Mouse (Mus musculus): ENCODE results near the gene Utp15. TPM values are rescaled to one million over a fixed set of nuclear protein-coding genes. Genes with fewer than 3 reads are reported as not detected.

Gene Utp15
- polyA plus RNA-seq, 1 experiment, result 5.4 TPM

DNA sequence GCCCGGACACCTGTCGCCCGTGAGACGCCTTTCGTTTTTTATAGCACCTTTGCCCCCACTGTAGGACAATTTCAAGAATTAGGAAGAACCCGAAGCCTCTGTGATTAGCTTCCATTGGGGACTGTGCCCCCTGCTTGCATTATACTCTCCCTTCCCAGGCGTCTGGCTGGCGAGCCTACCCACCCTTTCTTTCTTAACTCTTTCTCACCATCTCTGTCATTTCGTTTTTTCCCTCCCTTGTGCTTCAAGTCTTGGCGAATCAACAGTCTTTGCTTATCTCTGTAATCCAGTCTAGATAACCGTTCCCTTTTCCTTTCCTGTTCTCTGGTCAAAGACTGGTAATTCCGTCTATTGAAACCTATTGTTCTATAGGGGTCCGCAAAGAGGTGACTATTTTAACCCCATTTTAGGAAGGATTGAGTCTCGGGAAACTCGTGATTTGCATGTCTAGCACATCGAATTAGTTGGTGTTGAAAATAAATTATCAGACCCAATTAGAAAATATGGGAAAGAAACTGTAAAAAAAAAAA, 682 bp upstream of the Utp15 start:
- under 1% methylated on average over 16 of the region's 16 CpGs for WGBS
- no peak for DNase-seq (ENCODE audit: low read depth, low spot score)

GRCm38 (mm10) chr13:98254921-98255320, 7.9 kb downstream of the Utp15 start:
- DNase-seq (ENCODE audit: low read depth, low spot score), result no peak
- WGBS, result 75% methylated on average over 9 of the region's 9 CpGs

GRCm38 (mm10) chr13:98249594-98249993, 13.2 kb downstream of the Utp15 start:
- 83% methylated on average over 10 of the region's 10 CpGs for WGBS

DNA sequence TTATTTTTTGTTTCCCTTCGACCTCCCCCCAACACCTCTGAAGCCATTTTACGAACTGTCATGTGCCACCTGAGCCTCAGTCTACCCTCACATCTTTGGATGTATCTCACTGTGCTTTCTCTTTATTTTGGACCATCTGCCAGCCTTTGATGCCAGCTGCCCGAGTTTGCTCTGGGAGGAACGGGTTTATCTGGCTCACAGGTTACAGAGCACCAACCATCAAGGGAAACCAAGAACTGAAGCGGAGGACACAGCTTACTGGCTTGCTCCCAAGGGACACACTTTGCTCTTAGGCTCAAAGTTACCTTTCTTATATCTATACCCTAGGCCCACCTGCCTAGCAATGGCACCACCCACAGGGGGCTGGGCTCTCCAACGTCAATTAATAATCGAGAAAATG, 17.5 kb downstream of the Utp15 start:
- DNase-seq (ENCODE audit: low read depth, low spot score), result no peak
- 58% methylated on average over 7 of the region's 7 CpGs for WGBS

More at GRCm38 (mm10) chr13:98249594-98249993, 13.2 kb downstream of the Utp15 start:
- DNase-seq (ENCODE audit: low read depth, low spot score), result no peak

DNA sequence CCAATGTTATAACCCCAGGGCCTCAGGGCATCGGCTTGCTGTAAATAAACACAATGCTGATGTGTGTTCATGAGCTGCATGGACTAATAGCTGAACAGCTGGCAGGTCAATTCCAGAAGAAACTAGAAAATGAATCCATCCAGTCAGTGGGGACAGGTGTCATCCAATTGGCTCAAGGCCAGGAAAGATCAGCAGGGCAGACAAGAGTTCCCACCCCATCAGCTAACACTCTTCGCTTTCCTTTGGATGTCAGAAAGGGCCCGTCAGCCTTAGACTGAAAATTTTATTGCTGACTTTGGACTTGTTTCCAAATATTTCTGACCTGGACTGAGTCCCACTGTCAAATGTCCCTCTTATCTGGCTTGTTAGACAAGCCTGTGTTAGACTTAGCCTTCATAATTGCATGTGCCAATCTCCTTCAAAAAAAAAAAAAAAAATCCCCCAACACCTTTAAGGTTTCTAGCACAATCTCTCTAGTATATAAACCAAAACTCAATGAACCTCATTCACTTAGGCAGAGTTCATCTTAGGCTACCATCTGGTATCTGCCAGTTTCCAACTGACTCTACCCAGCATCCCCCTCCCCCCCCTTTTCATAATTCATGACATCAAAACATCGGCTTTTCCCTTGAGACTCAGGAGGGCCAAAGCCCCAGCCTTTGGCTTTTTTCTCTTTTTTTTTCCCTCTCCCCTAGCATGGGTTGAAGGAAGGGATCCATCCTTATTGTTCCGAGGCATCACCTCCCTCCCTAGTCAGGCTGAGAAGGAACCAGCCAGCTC, 18.1 kb downstream of the Utp15 start:
- WGBS, result 43% methylated on average over 5 of the region's 5 CpGs
- DNase-seq (ENCODE audit: low read depth, low spot score), result no peak

GRCm38 (mm10) chr13:98241531-98242282, 21.1 kb downstream of the Utp15 start:
- 54% methylated on average over 9 of the region's 9 CpGs for WGBS
- DNase-seq (ENCODE audit: low read depth, low spot score), result no peak

GRCm38 (mm10) chr13:98239978-98240641, 22.7 kb downstream of the Utp15 start:
- peak; percentile 76 for DNase-seq (ENCODE audit: low read depth, low spot score)
- 16% methylated on average over 12 of the region's 12 CpGs for WGBS

GRCm38 (mm10) chr13:98235451-98235850, 27.4 kb downstream of the Utp15 start:
- no peak for DNase-seq (ENCODE audit: low read depth, low spot score)
- 65% methylated on average over 6 of the region's 6 CpGs for WGBS

DNA sequence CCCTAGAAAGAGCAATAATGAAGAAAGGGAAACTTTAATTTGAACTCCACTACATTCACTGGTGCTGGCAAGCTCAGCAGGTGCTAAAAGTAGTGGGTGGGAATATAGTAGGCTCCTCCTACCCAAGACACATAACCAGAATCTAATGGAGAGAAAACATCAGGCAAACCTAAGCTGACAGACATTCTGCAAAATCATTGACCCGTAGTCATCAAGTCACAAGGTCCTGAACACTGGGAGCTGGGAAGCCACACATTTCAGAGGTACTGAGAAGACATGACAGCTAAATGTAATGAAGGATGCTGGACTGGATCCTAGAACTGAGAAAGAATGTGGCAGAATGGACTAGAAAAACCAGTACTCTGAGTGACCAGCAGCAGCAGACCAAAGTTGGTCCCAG, 32.3 kb downstream of the Utp15 start:
- 80% methylated on average over 1 of the region's 1 CpGs for WGBS
- no peak for DNase-seq (ENCODE audit: low read depth, low spot score)

DNA sequence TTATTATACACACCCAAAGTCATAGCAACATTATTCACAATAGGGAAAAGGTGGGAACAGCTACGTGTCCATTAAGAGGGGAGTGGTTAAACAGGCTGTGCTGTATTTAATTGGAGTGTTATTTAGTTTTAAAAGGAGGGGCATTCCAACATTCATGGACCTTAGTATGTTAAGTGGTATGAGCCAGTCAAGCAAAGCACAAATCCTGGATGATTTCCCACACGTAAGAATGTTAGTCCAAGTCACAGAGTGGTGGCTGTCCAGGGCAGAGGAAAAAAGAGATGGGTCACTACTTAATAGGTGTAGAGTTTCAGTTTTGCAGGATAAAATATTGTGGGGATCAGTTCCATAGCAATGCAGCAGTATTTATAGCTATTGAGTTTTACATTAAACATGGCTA, 36.6 kb downstream of the Utp15 start:
- WGBS, result 54% methylated on average over 2 of the region's 2 CpGs
- DNase-seq (ENCODE audit: low read depth, low spot score), result no peak

- WGBS, result 30% methylated on average over 12 of the region's 12 CpGs
- no peak for DNase-seq (ENCODE audit: low read depth, low spot score)
Measured at GRCm38 (mm10) chr13:98222848-98223247, 40.0 kb downstream of the Utp15 start.

DNA sequence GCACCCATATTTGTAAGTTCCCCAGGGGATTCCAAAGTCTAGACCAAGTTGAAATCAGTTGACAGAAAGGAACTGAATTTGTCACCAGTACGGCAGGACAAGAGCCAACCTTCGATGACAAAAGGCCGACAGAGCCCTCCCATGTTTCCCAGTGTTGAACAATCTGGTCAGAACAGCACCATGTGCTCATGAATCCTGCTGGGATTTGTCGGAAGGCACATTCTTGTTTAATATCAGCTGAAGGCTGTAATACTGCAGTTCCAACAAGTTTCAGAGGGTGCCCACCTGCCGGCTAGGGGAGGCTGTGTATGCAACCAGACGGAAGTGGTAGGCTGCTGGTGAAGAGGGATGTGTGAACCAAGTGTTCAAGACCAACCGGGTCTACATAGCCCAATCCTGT, 52.7 kb downstream of the Utp15 start:
- DNase-seq (ENCODE audit: low read depth, low spot score), result no peak
- 85% methylated on average over 7 of the region's 7 CpGs for WGBS

- no peak for DNase-seq (ENCODE audit: low read depth, low spot score)
- 67% methylated on average over 9 of the region's 9 CpGs for WGBS
Measured at GRCm38 (mm10) chr13:98208842-98209241, 54.0 kb downstream of the Utp15 start.

DNA sequence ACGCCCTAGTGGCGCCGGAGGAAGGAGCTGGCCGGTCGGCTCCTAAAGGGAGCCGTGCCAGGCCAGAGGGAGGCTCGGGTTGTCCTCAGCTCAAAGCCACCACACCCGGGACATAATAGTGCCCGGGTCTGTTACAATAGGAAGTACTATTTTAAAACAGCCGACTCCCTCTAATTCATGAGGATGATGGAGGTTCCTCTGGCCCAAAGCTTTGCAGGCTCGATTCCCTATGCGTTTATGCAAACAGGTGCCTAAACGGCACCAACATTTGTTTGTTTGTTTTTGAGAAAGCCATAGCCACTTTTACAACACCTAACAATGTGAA, 56.3 kb downstream of the Utp15 start:
- DNase-seq (ENCODE audit: low read depth, low spot score), result no peak
- 2% methylated on average over 13 of the region's 13 CpGs for WGBS

DNA sequence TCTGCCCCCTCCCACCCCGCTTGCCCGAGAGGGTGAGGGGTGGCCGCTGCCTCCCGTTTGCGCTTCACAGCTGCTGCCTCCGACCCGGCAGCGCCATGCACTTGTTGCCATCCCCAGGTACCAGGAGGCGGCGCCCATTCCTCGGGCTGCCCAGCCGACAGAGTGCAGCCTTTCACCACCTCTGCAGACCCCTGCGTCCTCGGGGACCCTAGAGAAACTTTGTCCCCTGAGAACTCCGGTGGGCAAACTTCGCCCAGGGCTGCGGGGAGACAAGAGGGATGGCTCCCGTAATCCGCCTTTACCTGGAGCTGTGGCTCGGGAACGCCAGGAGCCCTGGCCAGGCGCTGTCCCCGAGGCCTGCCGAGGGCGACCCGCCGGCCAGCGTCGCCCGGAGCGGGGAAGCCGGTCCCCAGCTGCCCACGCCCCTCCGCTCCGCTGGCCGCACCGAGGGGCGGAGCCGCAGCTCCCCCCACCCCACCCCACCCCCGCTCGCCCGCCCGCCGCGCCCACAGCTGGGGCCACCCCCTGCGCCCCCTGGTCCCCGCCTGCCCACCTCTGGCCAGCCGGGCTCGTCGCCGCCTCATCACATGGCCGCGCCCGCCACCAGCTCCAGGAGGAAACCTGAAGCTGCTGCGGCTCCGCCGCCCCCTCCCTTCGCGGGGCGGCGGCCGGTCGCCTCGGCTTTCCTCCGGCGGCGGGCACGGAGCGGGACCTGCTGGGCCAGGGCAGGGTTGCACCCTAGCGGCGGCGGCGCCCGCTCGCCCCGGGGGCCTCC, 56.9 kb downstream of the Utp15 start, which contains the start of gene Arhgef28:
Gene Arhgef28 (minus strand): TSS at position 669 of the 775 bp plus-strand sequence.
- no peak for DNase-seq (ENCODE audit: low read depth, low spot score)
- under 1% methylated on average over 69 of the region's 76 CpGs for WGBS

- DNase-seq (ENCODE audit: low read depth, low spot score), result no peak
- 19% methylated on average over 8 of the region's 8 CpGs for WGBS
Measured at GRCm38 (mm10) chr13:98205111-98205510, 57.7 kb downstream of the Utp15 start.

- WGBS, result 41% methylated on average over 8 of the region's 8 CpGs
- DNase-seq (ENCODE audit: low read depth, low spot score), result no peak
Measured at GRCm38 (mm10) chr13:98204371-98204770, 58.5 kb downstream of the Utp15 start.

- DNase-seq (ENCODE audit: low read depth, low spot score), result no peak
- 33% methylated on average over 9 of the region's 9 CpGs for WGBS
Measured at GRCm38 (mm10) chr13:98201436-98201835, 61.4 kb downstream of the Utp15 start.

All from large intestine, adult 2 months (tissue).